Mouse (Mus musculus) heart, embryonic 15.5 days (tissue): ENCODE results near the gene Atp5f1. TPM values are rescaled to one million over a fixed set of nuclear protein-coding genes. Genes with fewer than 3 reads are reported as not detected.

Source experiments
- ATAC-seq: fragments of 200-750 bp; cut with Nextera tagmentation; replicated peaks from 2 replicates; pipeline ENCODE4 v1.8.0; 2017; ENCODE audit warnings: low read depth, moderate TSS enrichment; ENCODE audit not compliant: insufficient number of reproducible peaks, insufficient read depth, low FRiP score
- H3K27ac ChIP-seq: fragments of 300-500 bp; sonication (generic); 2 replicates; pipeline ENCODE4 v1.5.1; 2015; ENCODE audit warnings: mild to moderate bottlenecking, inconsistent platforms
- H3K27me3 ChIP-seq: fragments of 300-500 bp; sonication (generic); 2 replicates; pipeline ENCODE4 v1.6.1; 2015; ENCODE audit warnings: inconsistent platforms
- H3K36me3 ChIP-seq: fragments of 300-500 bp; sonication (generic); 2 replicates; pipeline ENCODE4 v1.6.1; 2015; ENCODE audit warnings: mild to moderate bottlenecking, inconsistent platforms
- H3K4me1 ChIP-seq: fragments of 300-500 bp; sonication (generic); replicated peaks from 2 replicates; pipeline ENCODE4 v1.6.1; 2015; ENCODE audit warnings: inconsistent platforms
- H3K4me2 ChIP-seq: fragments of 300-500 bp; sonication (generic); 2 replicates; pipeline ENCODE4 v1.6.1; 2015; ENCODE audit warnings: inconsistent platforms, mild to moderate bottlenecking, moderate library complexity
- H3K4me3 ChIP-seq: fragments of 300-500 bp; sonication (generic); 2 replicates; pipeline ENCODE4 v1.5.1; 2015; ENCODE audit warnings: mild to moderate bottlenecking, inconsistent platforms
- H3K9ac ChIP-seq: fragments of 300-500 bp; sonication (generic); 2 replicates; pipeline ENCODE4 v1.6.1; 2015; ENCODE audit warnings: mild to moderate bottlenecking, inconsistent platforms
- H3K9me3 ChIP-seq: fragments of 300-500 bp; sonication (generic); replicated peaks from 2 replicates; pipeline ENCODE4 v1.6.1; 2016; ENCODE audit warnings: inconsistent platforms
- WGBS: fragments of 180-500 bp; shearing (Covaris S2); methylation state at CpG from one replicate; pipeline ENCODE4 v1.1.7; 2015; ENCODE audit warnings: mixed read lengths; 5-methylcytosine and 5-hydroxymethylcytosine counted together
- polyA plus RNA-seq: library from polyadenylated mRNA; unstranded; fragments of >200 nt; fragmentation: Nextera tagmentation; extraction: Ambion mirVana; gene quantifications from 2 replicates; pipeline ENCODE4 v1.2.1, GENCODE M21; 2015

The Atp5f1 gene
- polyA plus RNA-seq, 1 experiment from 2014 or later, result 907 TPM

DNA sequence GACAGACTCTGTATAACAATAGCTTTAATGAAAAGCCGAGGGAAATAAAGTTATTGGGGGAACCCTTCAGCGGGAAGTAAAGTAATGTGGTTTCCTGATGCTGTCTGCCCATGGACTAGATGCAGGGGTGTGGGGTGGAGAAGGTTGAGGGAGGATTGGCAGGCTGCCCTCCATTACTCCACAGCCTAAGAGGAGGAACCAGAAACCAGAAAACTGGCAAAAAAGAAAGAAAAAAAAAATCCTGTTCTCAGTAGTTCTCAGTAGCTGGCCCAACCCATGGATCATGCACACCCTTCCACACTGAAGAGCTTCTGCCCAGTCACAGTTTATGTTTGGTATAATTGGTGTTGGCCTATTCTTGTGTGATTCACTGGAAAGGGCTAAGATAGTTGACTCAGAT, 61.6 kb downstream of the Atp5f1 start:
- peaks cover 11% of the 10 kb centered on the region; the same call in 1 of the 2 replicates for H3K27me3 ChIP-seq
- ATAC-seq, result no peak
- WGBS, result 58% methylated on average over 2 of the region's 2 CpGs
- no peaks in the 10 kb centered on the region for H3K36me3 ChIP-seq
- no peak overlapping the region for H3K27ac ChIP-seq
- no peak overlapping the region for H3K9ac ChIP-seq
- H3K9me3 ChIP-seq, result no peaks in the 10 kb centered on the region
- H3K4me1 ChIP-seq, result peaks cover 31% of the 10 kb centered on the region
- H3K4me2 ChIP-seq, result no peak overlapping the region
- H3K4me3 ChIP-seq, result no peak overlapping the region

DNA sequence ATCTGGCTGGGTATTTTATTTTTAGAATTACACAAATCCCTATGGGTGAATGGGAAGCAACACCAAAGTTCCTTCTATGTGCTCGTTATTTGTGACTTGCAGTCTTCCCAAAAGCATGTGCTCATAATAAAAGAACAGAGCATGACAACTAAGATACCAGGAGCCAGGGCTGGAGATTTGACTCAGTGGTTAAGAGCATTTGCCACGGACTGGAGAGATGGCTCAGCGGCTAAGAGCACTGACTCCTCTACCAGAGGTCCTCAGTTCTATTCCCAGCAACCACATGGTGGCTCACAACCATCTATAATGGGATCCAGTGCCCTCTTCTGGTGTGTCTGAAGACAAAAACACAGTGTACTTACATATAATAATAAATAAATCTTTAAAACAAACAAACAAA, 63.1 kb downstream of the Atp5f1 start:
- Histone ChIP-seq H3K27ac (no peak overlapping the region), H3K9ac (no peak overlapping the region), H3K4me3 (no peak overlapping the region), H3K9me3 (no peaks in the 10 kb centered on the region), H3K4me1 (peaks cover 40% of the 10 kb centered on the region), H3K4me2 (no peak overlapping the region), H3K36me3 (no peaks in the 10 kb centered on the region), H3K27me3 (peaks cover 6% of the 10 kb centered on the region; the same call in 1 of the 2 replicates)
- ATAC-seq, result no peak
- 82% methylated on average over 3 of the region's 3 CpGs for WGBS

DNA sequence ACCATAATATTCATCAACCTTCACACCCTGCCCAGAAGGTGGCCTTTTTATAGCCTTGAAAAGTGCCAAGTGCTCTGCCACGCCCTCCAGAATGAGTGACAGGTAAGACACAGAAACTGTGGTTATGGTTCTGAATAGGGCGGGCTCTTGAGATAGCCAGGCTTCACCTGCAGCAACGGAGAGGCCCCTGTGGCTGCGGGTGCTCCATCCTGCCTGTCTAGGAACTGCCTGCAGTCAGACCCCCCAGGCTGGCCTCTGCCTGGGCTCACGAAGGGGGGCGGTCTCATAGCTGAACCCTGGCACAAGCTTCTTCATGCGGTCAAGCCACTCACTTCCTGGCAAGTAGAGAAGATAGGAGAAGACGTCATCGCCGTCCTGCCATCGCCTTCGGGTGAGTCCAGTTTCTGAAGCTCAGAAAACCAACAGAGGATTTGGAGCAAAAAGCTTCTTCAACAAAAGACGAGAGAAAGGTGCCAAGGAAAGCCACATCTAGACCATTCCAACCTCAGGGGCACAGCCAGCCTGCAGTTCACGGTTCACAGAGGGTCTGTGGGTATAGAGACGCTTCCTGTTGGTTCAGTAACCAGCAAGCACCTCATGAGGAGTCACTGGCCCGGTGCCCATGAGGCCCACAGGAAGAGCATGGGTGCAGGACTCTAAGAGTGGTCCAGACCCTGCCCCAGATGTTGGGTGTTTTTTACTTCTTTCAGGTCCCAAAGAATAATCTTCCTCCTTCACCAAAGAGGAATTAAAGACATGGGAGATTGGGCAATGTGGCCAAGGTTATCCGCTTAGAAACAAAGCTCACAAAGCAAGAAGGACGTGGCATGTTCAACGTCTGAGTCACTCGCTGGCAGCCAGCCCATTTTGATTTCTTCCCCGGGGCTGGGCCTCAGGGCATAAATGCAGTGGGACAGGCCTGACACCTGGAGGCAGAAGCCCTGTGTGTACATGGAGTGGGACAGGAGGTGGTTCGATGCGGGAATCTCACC, 65.0 kb downstream of the Atp5f1 start:
- 41% methylated on average over 23 of the region's 23 CpGs for WGBS
- Histone ChIP-seq H3K36me3 (no peaks in the 10 kb centered on the region), H3K9me3 (no peaks in the 10 kb centered on the region), H3K27me3 (no peaks in the 10 kb centered on the region), H3K4me2 (peak overlapping the region; percentile 22; the same call in 1 of the 2 replicates), H3K9ac (no peak overlapping the region), H3K4me3 (no peak overlapping the region), H3K4me1 (peaks cover 52% of the 10 kb centered on the region), H3K27ac (peak overlapping the region; percentile 77)
- peak; percentile 81 for ATAC-seq

DNA sequence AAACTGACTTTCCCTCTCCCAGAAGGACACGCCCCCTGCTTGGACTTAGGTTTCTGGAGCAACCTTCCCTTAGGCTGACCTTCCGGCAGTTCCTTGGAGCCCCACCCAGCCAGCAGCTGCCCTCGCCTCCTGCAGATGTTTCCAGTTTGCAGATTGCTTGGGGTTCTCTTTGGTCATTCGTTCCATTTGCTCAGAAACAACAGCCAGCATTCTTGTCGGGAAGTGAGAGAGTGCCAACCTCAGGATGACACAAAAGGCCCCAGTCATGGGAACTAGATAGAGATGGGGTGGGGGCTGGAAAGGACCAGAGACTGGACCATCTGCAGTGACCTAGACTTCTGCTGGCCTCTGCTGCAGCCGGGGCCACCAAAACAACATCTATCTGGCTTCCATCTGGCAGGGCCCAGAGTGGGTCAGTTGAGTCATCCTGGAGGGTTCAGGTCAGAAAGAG, 65.9 kb downstream of the Atp5f1 start:
- peak; percentile 9; the same call in 1 of the 2 replicates for ATAC-seq
- Histone ChIP-seq H3K36me3 (no peaks in the 10 kb centered on the region), H3K27me3 (no peaks in the 10 kb centered on the region), H3K9me3 (no peaks in the 10 kb centered on the region), H3K9ac (no peak overlapping the region), H3K4me1 (peaks cover 46% of the 10 kb centered on the region), H3K4me3 (no peak overlapping the region), H3K4me2 (no peak overlapping the region), H3K27ac (peak overlapping the region; percentile 77)
- 57% methylated on average over 6 of the region's 6 CpGs for WGBS

Other genes starting within 250 kb of the Atp5f1 start
- gene Rap1a, start 158.8 kb downstream of the Atp5f1 start, polyA plus RNA-seq, result 79.7 and 92.9 TPM in 2 replicates
- 0.19 and 0.32 TPM in 2 replicates for gene Adora3, start 89.2 kb downstream of the Atp5f1 start, polyA plus RNA-seq
- gene Tmigd3, start 89.2 kb downstream of the Atp5f1 start, polyA plus RNA-seq, result 0.46 and 0.50 TPM in 2 replicates
- gene I830077J02Rik, start 27.4 kb downstream of the Atp5f1 start, polyA plus RNA-seq, result 0.76 and 1.8 TPM in 2 replicates
- 69.9 and 92.3 TPM in 2 replicates for gene Wdr77, start 730 bp downstream of the Atp5f1 start, polyA plus RNA-seq
- 1.3 and 1.4 TPM in 2 replicates for gene Ovgp1, start 13.6 kb upstream of the Atp5f1 start, polyA plus RNA-seq
- 0.42 and 1.3 TPM in 2 replicates for gene Pifo, start 54.5 kb upstream of the Atp5f1 start, polyA plus RNA-seq
- gene Chil5, start 72.7 kb upstream of the Atp5f1 start, polyA plus RNA-seq, result 0.27 TPM in 1 of 2 replicates, not detected in the other
- gene Chia1, start 153.1 kb upstream of the Atp5f1 start, polyA plus RNA-seq, result 0.09 TPM in 1 of 2 replicates, not detected in the other
- gene Chil3, start 207.5 kb upstream of the Atp5f1 start, polyA plus RNA-seq, result 0.08 and 0.30 TPM in 2 replicates